Mouse (Mus musculus) liver, embryonic 15.5 days (tissue): ENCODE measurements at regions not wholly inside any gene's neighbourhood (a gene's known extent, or its start where the extent isn't known, plus 50 kb on each side); places are given as distances from the start of the nearest gene placed in this dataset.
A peak's percentile ranks its signal among the peaks of the same experiment; 100 is the strongest.

Source experiments
- ATAC-seq: fragments of 200-750 bp; cut with Nextera tagmentation; 2 replicates; pipeline ENCODE4 v1.8.0; 2017; ENCODE audit warnings: moderate number of reproducible peaks, mild to moderate bottlenecking, moderate library complexity; ENCODE audit not compliant: insufficient read depth
- H3K27ac ChIP-seq: fragments of 300-500 bp; sonication (generic); replicated peaks from 2 replicates; pipeline ENCODE4 v1.5.1; 2015; ENCODE audit warnings: mild to moderate bottlenecking, inconsistent platforms
- H3K27me3 ChIP-seq: fragments of 300-500 bp; sonication (generic); 2 replicates; pipeline ENCODE4 v1.6.1; 2015; ENCODE audit warnings: mild to moderate bottlenecking, inconsistent platforms
- H3K36me3 ChIP-seq: fragments of 300-500 bp; sonication (generic); replicated peaks from 2 replicates; pipeline ENCODE4 v1.6.1; 2015; ENCODE audit warnings: moderate library complexity, mild to moderate bottlenecking, inconsistent platforms
- H3K4me1 ChIP-seq: fragments of 300-500 bp; sonication (generic); replicated peaks from 2 replicates; pipeline ENCODE4 v1.6.1; 2015; ENCODE audit warnings: inconsistent platforms
- H3K4me2 ChIP-seq: fragments of 300-500 bp; sonication (generic); 2 replicates; pipeline ENCODE4 v1.6.1; 2015; ENCODE audit warnings: moderate library complexity, mild to moderate bottlenecking, inconsistent platforms
- H3K4me3 ChIP-seq: fragments of 300-500 bp; sonication (generic); replicated peaks from 2 replicates; pipeline ENCODE4 v1.5.1; 2015; ENCODE audit warnings: mild to moderate bottlenecking, inconsistent platforms
- H3K9ac ChIP-seq: fragments of 300-500 bp; sonication (generic); 2 replicates; pipeline ENCODE4 v1.6.1; 2015; ENCODE audit warnings: moderate library complexity, mild to moderate bottlenecking, inconsistent platforms
- H3K9me3 ChIP-seq: fragments of 300-500 bp; sonication (generic); replicated peaks from 2 replicates; pipeline ENCODE4 v1.6.1; 2016; ENCODE audit warnings: inconsistent platforms
- WGBS: fragments of 180-500 bp; shearing (Covaris S2); methylation state at CpG from one replicate; pipeline ENCODE4 v1.1.7; 2015; ENCODE audit warnings: mixed read lengths; ENCODE audit not compliant: insufficient replicate concordance; 5-methylcytosine and 5-hydroxymethylcytosine counted together

GRCm38 (mm10) chr10:118749756-118750155 is 120.3 kb downstream of the Dyrk2 start:
- H3K27ac ChIP-seq = peak overlapping the region; percentile 45; the same call in 1 of the 2 replicates
- H3K4me1 ChIP-seq = peaks cover 10% of the 10 kb centered on the region; the same call in 1 of the 2 replicates
- H3K4me2 ChIP-seq = no peak overlapping the region
- 69% methylated on average over 6 of the region's 6 CpGs for WGBS
- H3K9ac ChIP-seq = no peak overlapping the region
- peak; percentile 63 for ATAC-seq
- no peaks in the 10 kb centered on the region for H3K36me3 ChIP-seq
- H3K27me3 ChIP-seq = no peaks in the 10 kb centered on the region
- H3K9me3 ChIP-seq = no peaks in the 10 kb centered on the region
- H3K4me3 ChIP-seq = no peak overlapping the region

GRCm38 (mm10) chr10:118751110-118751509 is 118.9 kb downstream of the Dyrk2 start:
- Histone ChIP-seq H3K27me3 (no peaks in the 10 kb centered on the region), H3K4me1 (peaks cover 10% of the 10 kb centered on the region; the same call in 1 of the 2 replicates), H3K4me3 (no peak overlapping the region), H3K27ac (peak overlapping the region; percentile 51), H3K9ac (no peak overlapping the region), H3K4me2 (no peak overlapping the region), H3K9me3 (no peaks in the 10 kb centered on the region), H3K36me3 (no peaks in the 10 kb centered on the region)
- peak; percentile 38; the same call in 1 of the 2 replicates for ATAC-seq
- WGBS = 46% methylated on average over 2 of the region's 2 CpGs

- H3K36me3 ChIP-seq = no peaks in the 10 kb centered on the region
- no peak overlapping the region for H3K4me2 ChIP-seq
- no peaks in the 10 kb centered on the region for H3K27me3 ChIP-seq
- no peak overlapping the region for H3K4me3 ChIP-seq
- H3K9ac ChIP-seq = no peak overlapping the region
- no peak for ATAC-seq
- WGBS = 62% methylated on average over 5 of the region's 5 CpGs
- H3K27ac ChIP-seq = peak overlapping the region; percentile 45; the same call in 1 of the 2 replicates
- H3K4me1 ChIP-seq = peaks cover 7% of the 10 kb centered on the region; the same call in 1 of the 2 replicates
- H3K9me3 ChIP-seq = no peaks in the 10 kb centered on the region
Observed at GRCm38 (mm10) chr10:118753061-118753775, 116.8 kb downstream of the Dyrk2 start.

- H3K36me3 ChIP-seq = no peaks in the 10 kb centered on the region
- no peak overlapping the region for H3K4me2 ChIP-seq
- ATAC-seq = no peak
- no peak overlapping the region for H3K27ac ChIP-seq
- no peaks in the 10 kb centered on the region for H3K9me3 ChIP-seq
- H3K4me1 ChIP-seq = peaks cover 7% of the 10 kb centered on the region; the same call in 1 of the 2 replicates
- WGBS = 86% methylated on average over 13 of the region's 13 CpGs
- no peak overlapping the region for H3K4me3 ChIP-seq
- no peaks in the 10 kb centered on the region for H3K27me3 ChIP-seq
- H3K9ac ChIP-seq = no peak overlapping the region
Observed at GRCm38 (mm10) chr10:118754791-118755190, 115.2 kb downstream of the Dyrk2 start.

- WGBS = 72% methylated on average over 18 of the region's 18 CpGs
- Histone ChIP-seq H3K9ac (no peak overlapping the region), H3K4me3 (no peak overlapping the region), H3K4me2 (no peak overlapping the region), H3K27me3 (no peaks in the 10 kb centered on the region), H3K9me3 (no peaks in the 10 kb centered on the region), H3K4me1 (peaks cover 7% of the 10 kb centered on the region; the same call in 1 of the 2 replicates), H3K27ac (no peak overlapping the region), H3K36me3 (no peaks in the 10 kb centered on the region)
- ATAC-seq = no peak
Observed at GRCm38 (mm10) chr10:118758825-118759471, 111.1 kb downstream of the Dyrk2 start.

GRCm38 (mm10) chr10:118760441-118760840 is 109.6 kb downstream of the Dyrk2 start:
- H3K36me3 ChIP-seq = no peaks in the 10 kb centered on the region
- no peaks in the 10 kb centered on the region for H3K9me3 ChIP-seq
- H3K4me3 ChIP-seq = no peak overlapping the region
- 64% methylated on average over 8 of the region's 8 CpGs for WGBS
- peaks cover 13% of the 10 kb centered on the region for H3K4me1 ChIP-seq
- H3K27me3 ChIP-seq = no peaks in the 10 kb centered on the region
- no peak overlapping the region for H3K9ac ChIP-seq
- no peak overlapping the region for H3K27ac ChIP-seq
- no peak for ATAC-seq
- H3K4me2 ChIP-seq = no peak overlapping the region

GRCm38 (mm10) chr10:118761101-118761868 is 108.7 kb downstream of the Dyrk2 start:
- WGBS = 22% methylated on average over 10 of the region's 10 CpGs

GRCm38 (mm10) chr10:118765051-118765450 is 105.0 kb downstream of the Dyrk2 start:
- Histone ChIP-seq H3K4me2 (no peak overlapping the region), H3K36me3 (no peaks in the 10 kb centered on the region), H3K27me3 (no peaks in the 10 kb centered on the region), H3K27ac (peak overlapping the region; percentile 67; the same call in 1 of the 2 replicates), H3K4me3 (no peak overlapping the region), H3K9me3 (no peaks in the 10 kb centered on the region), H3K9ac (no peak overlapping the region), H3K4me1 (peaks cover 33% of the 10 kb centered on the region)
- ATAC-seq = no peak
- 71% methylated on average over 9 of the region's 9 CpGs for WGBS

More at GRCm38 (mm10) chr10:118761101-118761868, 108.7 kb downstream of the Dyrk2 start:
- H3K4me2 ChIP-seq = no peak overlapping the region
- H3K4me3 ChIP-seq = no peak overlapping the region
- ATAC-seq = no peak
- no peaks in the 10 kb centered on the region for H3K9me3 ChIP-seq
- no peak overlapping the region for H3K9ac ChIP-seq
- peaks cover 21% of the 10 kb centered on the region for H3K4me1 ChIP-seq
- H3K27ac ChIP-seq = no peak overlapping the region
- no peaks in the 10 kb centered on the region for H3K27me3 ChIP-seq
- H3K36me3 ChIP-seq = no peaks in the 10 kb centered on the region

- Histone ChIP-seq H3K36me3 (no peaks in the 10 kb centered on the region), H3K9ac (no peak overlapping the region), H3K4me1 (peaks cover 33% of the 10 kb centered on the region), H3K4me2 (peak overlapping the region; percentile 7; the same call in 1 of the 2 replicates), H3K4me3 (no peak overlapping the region), H3K27ac (peak overlapping the region; percentile 67), H3K27me3 (no peaks in the 10 kb centered on the region), H3K9me3 (no peaks in the 10 kb centered on the region)
- 11% methylated on average over 14 of the region's 14 CpGs for WGBS
- peak; percentile 74 for ATAC-seq
Observed at GRCm38 (mm10) chr10:118765544-118766441, 104.2 kb downstream of the Dyrk2 start.

- Histone ChIP-seq H3K27ac (peak overlapping the region; percentile 67; the same call in 1 of the 2 replicates), H3K4me2 (no peak overlapping the region), H3K4me3 (no peak overlapping the region), H3K27me3 (no peaks in the 10 kb centered on the region), H3K36me3 (no peaks in the 10 kb centered on the region), H3K9ac (no peak overlapping the region), H3K9me3 (no peaks in the 10 kb centered on the region), H3K4me1 (peaks cover 26% of the 10 kb centered on the region)
- WGBS = 49% methylated on average over 7 of the region's 7 CpGs
- ATAC-seq = no peak
Observed at GRCm38 (mm10) chr10:118766826-118767225, 103.2 kb downstream of the Dyrk2 start.
